In the genomic region with DNA sequence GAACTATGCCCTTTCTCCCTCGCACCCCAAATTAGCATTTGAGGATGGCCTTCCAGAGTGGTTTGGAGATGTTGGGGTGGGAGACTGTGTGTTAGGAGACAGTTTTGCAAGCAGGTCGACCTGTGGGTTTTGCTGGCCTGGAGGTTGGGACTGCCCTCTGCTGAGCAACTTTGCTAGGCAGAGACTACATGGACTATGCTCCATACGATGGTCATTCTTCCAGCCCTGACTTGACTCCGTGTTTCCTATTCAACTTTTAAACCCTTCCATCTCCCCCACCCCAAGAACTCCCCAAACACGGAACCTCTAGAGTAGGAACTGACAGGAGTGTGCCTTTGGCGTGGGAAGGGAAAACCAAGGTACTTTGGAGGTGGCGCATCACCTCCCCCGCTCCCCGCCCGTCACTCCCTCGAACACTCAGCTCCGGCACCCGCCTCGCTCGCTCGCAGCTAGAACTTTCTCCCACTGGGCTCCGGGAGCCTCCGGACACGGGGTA, we compare ENCODE assay signal across 8 mouse cellular contexts. TPM values are rescaled to one million over a fixed set of nuclear protein-coding genes. Genes with fewer than 3 reads are reported as not detected.
A peak's percentile ranks its signal among the peaks of the same experiment; 100 is the strongest.
DNase-seq lines count a peak whose midpoint lies in the region; ATAC-seq and TF ChIP-seq lines count a peak whose summit lies in the region.

A gene (plus strand): TSS at position 439 of the 496 bp plus-strand sequence.

- H3K36me3 ChIP-seq in testis, adult 2 months (ENCODE audit: control insufficient read depth, insufficient read depth, low read length) = no peaks in the 10 kb centered on the region
- H3K36me3 ChIP-seq in heart, adult 2 months (ENCODE audit: control insufficient read depth, insufficient read depth, low read length) = no peaks in the 10 kb centered on the region
- H3K36me3 ChIP-seq in midbrain, embryonic 13.5 days = no peaks in the 10 kb centered on the region

- no peak for TF ChIP-seq CTCF in testis, adult 2 months (IDR thresholded peaks at IDR 0.05; ENCODE audit: control insufficient read depth, insufficient read depth, insufficient replicate concordance, low read depth, low read length)
- no peak for TF ChIP-seq CTCF in heart, adult 2 months (IDR thresholded peaks at IDR 0.05)

- H3K27me3 ChIP-seq in testis, adult 2 months (ENCODE audit: control insufficient read depth, insufficient read depth, low read length) = no peaks in the 10 kb centered on the region
- H3K27me3 ChIP-seq in heart, adult 2 months (ENCODE audit: control insufficient read depth, insufficient read depth, low read length) = peaks cover 10% of the 10 kb centered on the region
- peaks cover 5% of the 10 kb centered on the region for H3K27me3 ChIP-seq in midbrain, embryonic 13.5 days

- intact Hi-C loops in heart, adult 2 months (cut with DNase I) = no loop called here

- WGBS in heart, adult 2 months = 5% methylated on average over 19 of the region's 19 CpGs
- WGBS in midbrain, embryonic 13.5 days = 2% methylated on average over 19 of the region's 19 CpGs

- no peak for TF ChIP-seq EP300 in heart, adult 2 months (IDR thresholded peaks at IDR 0.05; ENCODE audit: insufficient read depth, low read depth, low read length)

- peak within 1 kb of the TSS; percentile 85 for H3K4me3 ChIP-seq in testis, adult 2 months (ENCODE audit: control insufficient read depth, low read depth, low read length)
- peak within 1 kb of the TSS; percentile 41 for H3K4me3 ChIP-seq in heart, adult 2 months
- H3K4me3 ChIP-seq in midbrain, embryonic 13.5 days (replicated peaks) = peak within 1 kb of the TSS; percentile 49

- peak; percentile 3 for DNase-seq in CD4-positive, CD25-positive, alpha-beta regulatory T cell, adult 2 months (ENCODE audit: low read depth, low spot score)
- DNase-seq in testis, postnatal 10 days (ENCODE audit: low spot score) = no peak
- DNase-seq in heart, adult 2 months = no peak
- peak; percentile 8 for DNase-seq in kidney, postnatal 14 days
- DNase-seq in thymus, postnatal 10 days (ENCODE audit: low spot score in 2 of 2) = no peak

- no peaks in the 10 kb centered on the region for H3K79me2 ChIP-seq in heart, adult 2 months (replicated peaks; ENCODE audit: control insufficient read depth, insufficient read depth, low read length)

- peak within 1 kb of the TSS; percentile 93 for H3K4me2 ChIP-seq in midbrain, embryonic 13.5 days (replicated peaks)

- H3K9ac ChIP-seq in heart, adult 2 months (ENCODE audit: low read depth, low read length) = peak within 1 kb of the TSS; percentile 55
- peak within 1 kb of the TSS; percentile 67 for H3K9ac ChIP-seq in midbrain, embryonic 13.5 days (replicated peaks)

- no peak within 1 kb of the TSS for H3K27ac ChIP-seq in testis, adult 2 months (ENCODE audit: control insufficient read depth, insufficient read depth, low read depth, low read length)
- no peak within 1 kb of the TSS for H3K27ac ChIP-seq in heart, adult 2 months
- no peak within 1 kb of the TSS for H3K27ac ChIP-seq in midbrain, embryonic 13.5 days

- no peak for ATAC-seq in CD4-positive, CD25-positive, alpha-beta regulatory T cell, adult 4 months
- peak; percentile 41 for ATAC-seq in midbrain, embryonic 13.5 days

- H3K4me1 ChIP-seq in testis, adult 2 months (ENCODE audit: control insufficient read depth, insufficient read depth, low read length) = peaks cover 12% of the 10 kb centered on the region
- H3K4me1 ChIP-seq in heart, adult 2 months (ENCODE audit: control insufficient read depth, insufficient read depth, low read length) = no peaks in the 10 kb centered on the region
- H3K4me1 ChIP-seq in midbrain, embryonic 13.5 days (replicated peaks) = peaks cover 20% of the 10 kb centered on the region

- no peaks in the 10 kb centered on the region for H3K9me3 ChIP-seq in midbrain, embryonic 13.5 days

- TF ChIP-seq POLR2A in testis, adult 2 months (IDR thresholded peaks at IDR 0.05; ENCODE audit: control insufficient read depth, low read depth, low read length) = no peak
- TF ChIP-seq POLR2A in heart, adult 2 months (IDR thresholded peaks at IDR 0.05; ENCODE audit: insufficient read depth, low read depth, low read length) = no peak

RNA-seq across cellular contexts. Expression of the gene that starts here (rescaled TPM):
- polyA plus RNA-seq in CD4-positive, CD25-positive, alpha-beta regulatory T cell, adult 4 months (2017; shearing (Covaris generic)) = 1 to 10 TPM; 1.2 to 2.2 TPM
- 5.7 and 6.4 TPM in 2 replicates for polyA plus RNA-seq in testis, adult 2 months (2012; rRNA removed)
- 10 to 100 TPM; 29.8 to 35.1 TPM for total RNA-seq in heart, adult 2 months (2021)
- 15.3 and 26.8 TPM in 2 replicates for polyA plus RNA-seq in heart, adult 2 months (2012; rRNA removed)
- polyA plus RNA-seq in midbrain, embryonic 13.5 days (2015; fragmentation: Nextera tagmentation; extraction: Ambion mirVana) = 6.1 and 6.6 TPM in 2 replicates

Comparison
In these comparisons a context has a peak if more than half of its experiments do, and no peak if none do; other contexts are left out.
1. DNase-seq: peak in CD4-positive, CD25-positive, alpha-beta regulatory T cell, adult 2 months (single experiment) and kidney, postnatal 14 days (single experiment); none in testis, postnatal 10 days (single experiment), heart, adult 2 months (0 of 2) and thymus, postnatal 10 days (0 of 2).
2. Peak in every context shown above with its lines, with median percentiles within 50 percentile points of each other: H3K4me3 ChIP-seq.